ENCODE assay signal across 10 mouse cellular contexts in genomic region chr9:86395785-86396184, GRCm38 (mm10).
DNase-seq lines count a peak whose midpoint lies in the region; ATAC-seq lines count a peak whose summit lies in the region.
"Had no signal": no experiment of that assay in that cellular context is flagged by ENCODE, and none has a peak within 500 bp of the region (broad histone marks: within the 10 kb centered on the region; RNA-seq: fewer than 3 reads in every experiment).

No protein-coding gene starts in this region.

- H3K27me3 ChIP-seq in heart, embryonic 10.5 days (ENCODE audit: insufficient read depth, poor library complexity, severe bottlenecking): no peaks in the 10 kb centered on the region
- H3K27me3 ChIP-seq in midbrain, embryonic 11.5 days (ENCODE audit: control insufficient read depth, insufficient read depth, low read length): no peaks in the 10 kb centered on the region
- H3K27me3 ChIP-seq in midbrain, embryonic 16.5 days (ENCODE audit: control insufficient read depth, insufficient read depth, low read depth, low read length): no peaks in the 10 kb centered on the region

- 74% methylated on average over 6 of the region's 6 CpGs for WGBS in heart, embryonic 10.5 days
- WGBS in midbrain, embryonic 11.5 days: 78% methylated on average over 6 of the region's 6 CpGs
- WGBS in midbrain, embryonic 16.5 days: 74% methylated on average over 6 of the region's 6 CpGs

- H3K36me3 ChIP-seq in heart, embryonic 10.5 days: no peaks in the 10 kb centered on the region
- no peaks in the 10 kb centered on the region for H3K36me3 ChIP-seq in midbrain, embryonic 11.5 days (ENCODE audit: control insufficient read depth, insufficient read depth, low read length)
- H3K36me3 ChIP-seq in midbrain, embryonic 16.5 days (ENCODE audit: control insufficient read depth, insufficient read depth, low read length): no peaks in the 10 kb centered on the region

- no peak overlapping the region for H3K27ac ChIP-seq in heart, embryonic 10.5 days
- no peak overlapping the region for H3K27ac ChIP-seq in midbrain, embryonic 11.5 days (ENCODE audit: low read depth, low read length)
- H3K27ac ChIP-seq in midbrain, embryonic 16.5 days (ENCODE audit: low read length): no peak overlapping the region

- H3K9me3 ChIP-seq in heart, embryonic 10.5 days: no peaks in the 10 kb centered on the region
- no peaks in the 10 kb centered on the region for H3K9me3 ChIP-seq in midbrain, embryonic 11.5 days (ENCODE audit: control insufficient read depth, low read length)
- 0 out of 2 replicates have a peak, but pooled peaks cover 3% of the 10 kb centered on the region for H3K9me3 ChIP-seq in midbrain, embryonic 16.5 days (replicated peaks; ENCODE audit: control insufficient read depth, low read length, poor library complexity, severe bottlenecking)

- DNase-seq in heart, adult 11 months: peak; percentile 55
- no peak for DNase-seq in heart, embryonic 10.5 days (ENCODE audit: low spot score)
- DNase-seq in midbrain, embryonic 11.5 days (ENCODE audit: low spot score, missing footprints): peak; percentile 51
- DNase-seq in cerebellum, adult 18-20 months: peak; percentile 68 to 82
- peak; percentile 25 to 26 for DNase-seq in kidney, postnatal 4 days
- DNase-seq in urinary bladder, postnatal 10 days (ENCODE audit: low spot score): no peak
- no peak for DNase-seq in lung, postnatal 36 days
- DNase-seq: layer of hippocampus, postnatal 36 days; lung, adult 18-20 months had no signal

- no peak overlapping the region for H3K4me2 ChIP-seq in midbrain, embryonic 11.5 days
- no peak overlapping the region for H3K4me2 ChIP-seq in midbrain, embryonic 16.5 days (ENCODE audit: low read length)

- H3K4me3 ChIP-seq in heart, embryonic 10.5 days: no peak overlapping the region
- H3K4me3 ChIP-seq in midbrain, embryonic 11.5 days (ENCODE audit: low read depth, low read length): no peak overlapping the region
- H3K4me3 ChIP-seq in midbrain, embryonic 16.5 days (ENCODE audit: low read depth, low read length): no peak overlapping the region

- peaks cover 6% of the 10 kb centered on the region; the same call in 1 of the 2 replicates for H3K4me1 ChIP-seq in heart, embryonic 10.5 days
- no peaks in the 10 kb centered on the region for H3K4me1 ChIP-seq in midbrain, embryonic 11.5 days (ENCODE audit: control insufficient read depth, insufficient read depth, low read length)
- peaks cover 6% of the 10 kb centered on the region for H3K4me1 ChIP-seq in midbrain, embryonic 16.5 days (ENCODE audit: control insufficient read depth, insufficient read depth, low read length)

- ATAC-seq in midbrain, embryonic 11.5 days (ENCODE audit: low FRiP score): no peak
- ATAC-seq in midbrain, embryonic 16.5 days: no peak

- H3K9ac ChIP-seq in midbrain, embryonic 11.5 days (ENCODE audit: low read length): no peak overlapping the region
- no peak overlapping the region for H3K9ac ChIP-seq in midbrain, embryonic 16.5 days (ENCODE audit: low read depth, low read length)

Comparison
In these comparisons a context has a peak if more than half of its experiments do, and no peak if none do; other contexts are left out.
1. DNase-seq: peak in heart, adult 11 months (single experiment), midbrain, embryonic 11.5 days (single experiment), cerebellum, adult 18-20 months (2 of 2) and kidney, postnatal 4 days (2 of 2); none in heart, embryonic 10.5 days (single experiment), urinary bladder, postnatal 10 days (single experiment) and lung, postnatal 36 days (single experiment).